Mouse (Mus musculus): ENCODE measurements at regions not wholly inside any gene's neighbourhood (a gene's known extent, or its start where the extent isn't known, plus 50 kb on each side); places are given as distances from the start of the nearest gene placed in this dataset.
"Not testable (repeated sequence)": the region's sequence is repeated elsewhere in the genome, so short reads cannot be mapped to it uniquely, and the experiment has no call there.

- no peak for DNase-seq
Observed at GRCm38 (mm10) chr12:56058876-56059275, 222.8 kb downstream of the Brms1l start.

DNA sequence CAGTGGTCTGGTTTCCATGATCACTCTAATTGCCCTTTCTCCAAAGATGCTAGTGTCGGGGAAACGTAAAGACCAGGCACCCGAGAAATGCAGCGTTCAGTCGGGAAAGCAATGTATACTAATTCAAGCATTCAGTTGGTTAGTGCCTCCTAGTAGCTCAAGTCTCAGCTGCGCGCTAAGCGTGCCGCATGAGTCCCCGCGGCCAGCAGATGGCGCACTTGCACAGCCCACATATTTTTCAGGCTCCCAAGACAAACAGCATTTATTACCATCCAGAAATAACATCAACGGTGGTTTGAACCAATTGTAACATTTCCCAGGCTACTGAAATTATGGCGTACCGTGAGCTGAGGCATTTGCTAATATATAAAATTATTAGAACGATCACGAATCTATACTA lies 222.3 kb downstream of the Brms1l start:
- DNase-seq, result peak; percentile 89

DNA sequence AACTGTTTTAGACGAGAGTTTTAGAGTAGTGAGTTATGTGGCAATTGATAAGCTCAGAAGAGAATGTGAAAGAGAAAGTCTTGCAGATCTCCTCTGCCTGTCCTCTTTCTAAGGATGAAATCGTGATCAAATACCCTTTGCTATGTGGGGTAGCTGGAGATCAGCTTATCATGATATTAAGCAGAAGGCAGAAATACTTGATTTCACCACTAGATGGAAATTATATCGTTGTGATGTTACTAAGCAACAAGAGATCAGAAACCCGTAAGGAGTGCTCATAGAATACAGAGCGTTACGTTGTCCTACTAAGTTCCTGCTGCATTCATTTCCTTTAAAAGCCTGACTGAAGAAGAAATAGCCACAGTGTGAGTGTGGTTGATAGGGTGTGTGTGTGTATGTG lies 219.3 kb downstream of the Brms1l start:
- DNase-seq, result no peak

- DNase-seq, result no peak
Observed at GRCm38 (mm10) chr12:56046050-56046449, 209.9 kb downstream of the Brms1l start.

GRCm38 (mm10) chr12:56020954-56021514 lies 184.9 kb downstream of the Brms1l start:
- DNase-seq, result no peak

GRCm38 (mm10) chr12:56020547-56020946 lies 184.4 kb downstream of the Brms1l start:
- no peak for DNase-seq

DNA sequence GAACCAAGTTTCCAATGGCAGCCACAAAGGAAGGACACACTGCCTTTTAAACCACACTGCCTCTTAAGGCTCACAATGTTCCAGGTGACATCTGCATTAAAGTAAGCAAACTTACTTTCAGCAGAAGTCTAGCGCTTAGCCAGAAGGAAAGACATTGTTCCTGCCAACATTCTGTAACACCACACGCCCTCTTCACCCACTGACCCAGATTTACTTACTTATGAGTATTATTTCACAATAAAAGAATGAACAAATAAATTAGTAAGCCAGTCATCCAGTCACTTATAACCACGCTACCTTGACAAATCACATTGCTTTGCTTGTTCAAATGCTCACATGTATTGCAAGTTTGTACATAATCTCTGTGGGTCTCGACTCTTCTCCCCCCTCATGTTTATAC lies 173.9 kb downstream of the Brms1l start:
- DNase-seq, result no peak

DNA sequence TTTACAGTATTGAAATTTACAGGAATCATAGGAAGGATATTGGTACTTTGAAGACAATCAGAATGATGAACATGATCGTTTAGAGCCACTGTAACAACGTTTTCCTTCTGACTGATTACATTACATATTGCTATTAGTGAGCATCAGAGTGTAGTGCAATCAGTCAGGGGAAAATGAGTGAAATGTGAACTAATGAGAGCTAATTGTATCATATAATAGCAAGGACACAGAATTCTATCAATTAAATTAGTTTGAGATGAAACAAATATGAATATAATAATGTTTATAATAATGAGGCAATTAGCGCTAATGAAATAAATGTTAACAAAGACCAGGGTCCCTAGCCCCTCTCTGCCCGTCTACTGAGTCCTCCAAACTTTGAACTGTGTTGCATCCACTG lies 169.7 kb downstream of the Brms1l start:
- no peak for DNase-seq

- DNase-seq, result no peak
Observed at GRCm38 (mm10) chr12:56005321-56005720, 169.2 kb downstream of the Brms1l start.

- DNase-seq, result no peak
Observed at GRCm38 (mm10) chr12:56004479-56004878, 168.4 kb downstream of the Brms1l start.

DNA sequence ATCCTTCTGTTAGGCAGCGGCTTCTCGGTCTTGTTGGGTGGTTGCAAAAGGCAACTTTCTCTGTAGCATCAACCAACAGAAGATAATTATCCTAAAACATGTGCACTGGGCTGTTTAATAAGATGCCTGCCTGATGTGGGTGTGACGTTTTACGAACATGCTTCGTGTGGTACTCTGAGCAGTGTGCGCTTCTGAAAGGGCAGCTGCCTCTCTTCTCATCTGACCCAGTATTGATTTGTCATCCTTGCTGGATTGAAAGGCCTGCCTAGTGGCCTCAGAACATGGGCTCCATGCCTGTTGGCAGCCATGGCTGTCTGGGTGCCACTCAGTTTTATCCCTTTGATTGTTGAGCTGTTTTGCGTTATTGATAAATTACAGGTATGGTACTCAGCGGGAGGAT lies 167.4 kb downstream of the Brms1l start:
- no peak for DNase-seq

GRCm38 (mm10) chr12:55996585-55997377 lies 160.7 kb downstream of the Brms1l start:
- DNase-seq, result no peak

DNA sequence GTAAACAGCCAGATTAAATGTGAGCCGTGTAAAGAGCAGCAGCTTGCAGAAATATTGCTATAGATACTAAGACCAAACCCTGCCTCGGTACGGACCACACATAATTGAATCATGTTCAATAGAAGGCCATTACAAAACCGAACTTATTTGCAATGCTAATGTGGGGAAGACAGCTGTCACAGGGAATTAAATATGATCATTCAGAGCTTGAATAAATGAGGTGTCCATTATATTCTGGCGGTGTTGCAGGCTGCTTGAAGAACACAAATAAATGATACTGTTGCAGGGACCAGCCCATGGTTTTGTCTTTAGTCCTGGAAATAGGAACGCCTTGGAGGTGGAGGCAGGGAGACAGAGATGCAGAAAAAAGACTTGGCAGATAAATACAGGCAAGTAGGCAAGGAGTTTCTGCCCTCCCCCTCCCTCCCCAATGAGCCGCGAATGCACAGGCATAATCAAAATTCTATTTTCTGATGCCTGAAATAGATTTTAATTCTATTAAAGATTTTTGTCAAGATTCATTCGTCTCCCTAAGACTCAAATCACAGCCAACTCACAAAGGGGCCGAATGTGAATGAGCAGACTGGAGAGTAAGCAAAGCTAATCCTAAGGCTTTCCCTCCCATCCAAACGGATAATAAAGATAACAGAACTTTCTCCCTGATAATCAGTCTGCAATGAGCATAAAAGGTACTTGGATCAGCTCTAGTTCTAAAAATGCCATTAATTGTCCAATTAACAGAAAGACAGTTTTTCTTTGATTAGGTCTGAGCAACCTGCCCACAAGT lies 147.6 kb downstream of the Brms1l start:
- DNase-seq, result no peak

DNA sequence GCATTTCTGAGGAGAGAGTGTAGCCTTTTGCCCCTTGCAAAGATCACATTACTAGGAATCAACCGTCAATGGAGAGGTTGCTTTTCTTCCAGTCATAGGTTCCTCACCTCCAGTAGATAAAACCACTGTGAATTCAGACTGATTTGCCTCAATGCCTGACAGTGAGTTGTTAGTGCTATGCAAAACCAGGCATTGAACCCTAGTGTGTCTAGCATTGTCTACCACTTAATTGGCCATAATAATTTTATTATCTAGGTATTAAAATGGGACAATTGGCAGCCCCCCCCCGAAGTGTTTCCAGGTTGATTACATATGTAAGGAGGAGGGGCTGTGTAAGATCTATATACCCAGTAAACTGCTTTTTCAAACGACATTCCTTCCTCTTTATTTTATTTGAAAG lies 147.0 kb downstream of the Brms1l start:
- DNase-seq, result no peak

- no peak for DNase-seq
Observed at GRCm38 (mm10) chr12:55974262-55974661, 138.1 kb downstream of the Brms1l start.

- not testable (repeated sequence) for DNase-seq
Observed at GRCm38 (mm10) chr12:55959319-55959718, 123.2 kb downstream of the Brms1l start.

DNA sequence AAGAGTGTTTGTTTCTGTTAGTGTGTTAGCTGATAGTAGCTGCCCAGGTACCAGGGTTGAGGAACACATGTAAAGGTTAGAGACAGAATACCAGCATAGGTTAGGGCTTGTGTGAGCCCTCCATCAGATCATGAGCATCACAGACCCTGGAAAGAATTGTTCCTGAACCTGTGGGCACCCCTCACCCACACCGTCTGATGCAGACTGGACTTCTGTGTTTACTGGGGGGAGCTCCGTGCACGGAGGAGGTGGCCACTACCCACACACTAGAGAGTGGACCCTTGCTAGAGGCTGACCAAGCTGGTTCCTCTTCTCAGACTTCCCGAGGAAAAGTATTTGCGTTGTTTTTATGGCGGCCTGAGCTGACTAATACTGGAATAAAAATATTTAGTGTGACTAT lies 104.4 kb downstream of the Brms1l start:
- DNase-seq, result no peak

DNA sequence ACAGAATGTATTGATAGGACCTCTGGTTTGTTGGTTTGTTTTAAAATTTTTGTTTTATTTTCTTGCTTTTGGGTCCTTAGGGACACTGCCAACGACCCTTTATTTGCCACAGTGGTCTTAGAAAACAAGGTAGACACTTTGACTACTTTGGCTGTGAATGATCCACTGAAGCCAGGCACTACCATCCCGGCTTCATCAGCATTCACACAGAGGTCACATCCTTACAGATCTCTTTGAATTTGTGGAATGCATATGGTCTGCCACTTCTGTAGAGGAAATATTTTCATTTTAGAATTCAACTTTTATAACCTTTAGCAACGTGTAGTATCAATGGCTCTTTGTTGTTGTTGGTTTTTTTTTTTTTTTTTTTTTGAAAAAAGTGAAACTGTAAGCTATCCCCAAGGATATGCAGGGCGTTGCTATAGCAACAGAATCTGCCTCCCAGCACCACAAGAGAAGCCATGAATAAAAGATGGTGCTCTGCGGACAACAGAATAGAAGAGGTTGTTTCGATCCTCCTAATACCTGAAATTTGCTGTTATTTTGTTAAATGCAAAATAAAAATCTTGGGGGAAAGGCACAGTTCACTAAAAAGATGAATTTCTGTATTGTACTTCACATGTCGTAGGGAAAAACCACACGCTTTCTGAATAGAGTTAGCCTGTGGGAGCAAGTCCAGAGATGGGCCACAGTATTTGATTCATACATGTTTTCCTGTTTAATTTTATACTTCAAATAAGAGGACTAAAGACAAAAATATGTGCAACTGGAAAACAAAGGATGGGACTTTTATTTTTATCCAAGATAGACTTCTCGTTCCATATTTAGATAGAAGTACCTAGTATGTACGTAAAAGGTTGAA lies 103.4 kb downstream of the Brms1l start:
- no peak for DNase-seq

GRCm38 (mm10) chr12:55934172-55934571 lies 98.0 kb downstream of the Brms1l start:
- DNase-seq, result no peak

GRCm38 (mm10) chr12:55933417-55933816 lies 97.3 kb downstream of the Brms1l start:
- DNase-seq, result no peak

DNA sequence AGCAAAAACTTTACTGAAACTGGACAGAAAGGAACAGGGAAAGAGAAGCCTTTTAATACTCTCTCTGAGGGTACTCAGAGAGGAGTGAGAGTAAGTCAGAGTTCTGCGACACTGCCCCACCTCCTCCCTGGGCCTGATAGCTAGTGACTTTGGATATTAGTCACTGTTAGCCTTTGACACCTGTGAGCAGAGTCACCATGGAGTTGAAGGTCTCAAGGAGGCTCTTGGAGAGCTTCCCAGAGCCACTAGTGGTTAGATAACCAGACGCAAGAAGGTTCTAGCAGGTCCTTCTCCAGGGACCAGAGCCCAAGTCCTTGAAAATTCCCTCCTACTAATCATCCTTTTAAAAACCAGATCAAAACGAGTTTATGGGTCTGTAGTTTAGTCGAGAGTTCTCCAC lies 94.3 kb downstream of the Brms1l start:
- no peak for DNase-seq

DNA sequence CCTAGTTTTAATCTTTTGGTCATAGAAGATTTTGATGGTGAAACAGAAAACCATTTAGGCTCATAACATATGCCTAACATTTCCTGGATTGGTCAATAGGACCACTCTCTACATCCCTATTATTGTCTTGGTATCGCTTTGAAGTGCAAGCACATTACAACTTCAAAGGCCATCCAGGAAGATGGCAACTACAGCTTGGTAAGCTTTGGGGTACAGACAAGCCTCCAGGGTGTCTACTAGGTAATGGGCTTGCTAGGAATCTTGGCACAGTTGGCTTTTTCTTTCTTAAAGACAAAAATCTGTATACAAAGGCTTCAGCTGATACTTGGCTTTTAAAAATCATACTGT lies 90.8 kb downstream of the Brms1l start:
- DNase-seq, result no peak

All from right cerebral cortex, postnatal 14 days (tissue).